Mouse (Mus musculus) thymus, adult 2 months (tissue): ENCODE data around the gene Trim63.

Experiments
- CTCF ChIP-seq: fragments of 200-500 bp; IDR thresholded peaks from 2 replicates; pipeline ENCODE4 v1.5.1; 2012; ENCODE audit warnings: mild to moderate bottlenecking, control low read depth, low read length, moderate library complexity, borderline replicate concordance; ENCODE audit not compliant: control insufficient read depth, poor library complexity, insufficient read depth; ENCODE audit errors: extremely low read depth
- POLR2A ChIP-seq: fragments of 200-500 bp; IDR thresholded peaks from 2 replicates; pipeline ENCODE4 v1.6.1; 2012; ENCODE audit warnings: mild to moderate bottlenecking, low read length, control low read depth, moderate library complexity; ENCODE audit not compliant: control insufficient read depth, poor library complexity, insufficient read depth; ENCODE audit errors: extremely low read depth

- TF ChIP-seq CTCF (no peak), POLR2A (no peak)
These were observed 21.7 kb upstream of the Trim63 start for GRCm38 (mm10) chr4:134293061-134293691.
